Mouse (Mus musculus) frontal cortex, postnatal 25 days (tissue): Measurements from ENCODE around the gene Sppl3.

Experiments
- DNase-seq, 2 experiments: peaks; one replicate each; pipeline ENCODE4 v3.0.0; 2022; ENCODE audit warnings: low spot score in 2 of 2

Sppl3 gene

DNA sequence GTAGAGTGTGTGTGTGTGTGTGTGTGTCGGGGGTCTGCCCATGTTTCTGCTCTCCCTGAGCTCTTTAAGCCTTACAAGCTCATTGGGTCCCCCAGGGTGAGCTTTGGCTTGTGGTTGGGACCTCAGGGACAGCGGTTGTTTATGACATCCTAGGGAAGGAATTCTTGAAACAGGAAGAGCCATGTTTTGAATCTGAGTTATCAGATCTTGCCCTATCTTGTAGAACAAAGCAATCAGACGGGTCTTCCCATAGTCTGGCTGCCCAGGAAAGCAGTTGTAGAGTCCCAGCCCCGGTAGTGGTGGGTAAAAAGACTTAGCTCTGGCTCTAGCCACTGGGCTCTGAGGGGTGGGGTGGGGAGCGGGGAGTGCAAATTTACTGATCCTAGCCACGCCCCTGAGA is 13.6 kb upstream of the Sppl3 start:
- DNase-seq = no peak

DNA sequence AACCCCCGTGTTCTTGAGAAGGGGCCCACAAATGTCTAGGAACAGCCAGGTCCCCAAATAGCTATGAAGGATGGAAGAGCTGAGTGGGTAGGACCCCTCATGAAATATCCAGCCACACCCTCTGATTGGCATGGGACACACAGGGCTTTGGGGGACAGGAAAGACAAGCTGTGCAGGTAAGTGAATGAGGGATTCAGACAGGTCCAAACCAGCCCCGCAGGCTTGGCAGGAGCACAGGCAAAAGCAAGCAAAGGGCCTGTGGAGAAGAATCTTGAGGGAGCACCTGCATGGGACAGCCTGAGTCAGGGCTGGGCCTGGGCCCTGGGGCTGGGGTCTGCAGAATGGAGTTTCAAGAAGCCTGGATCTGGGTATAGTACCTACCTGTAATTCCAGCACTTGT is 10.4 kb upstream of the Sppl3 start:
- DNase-seq = no peak

DNA sequence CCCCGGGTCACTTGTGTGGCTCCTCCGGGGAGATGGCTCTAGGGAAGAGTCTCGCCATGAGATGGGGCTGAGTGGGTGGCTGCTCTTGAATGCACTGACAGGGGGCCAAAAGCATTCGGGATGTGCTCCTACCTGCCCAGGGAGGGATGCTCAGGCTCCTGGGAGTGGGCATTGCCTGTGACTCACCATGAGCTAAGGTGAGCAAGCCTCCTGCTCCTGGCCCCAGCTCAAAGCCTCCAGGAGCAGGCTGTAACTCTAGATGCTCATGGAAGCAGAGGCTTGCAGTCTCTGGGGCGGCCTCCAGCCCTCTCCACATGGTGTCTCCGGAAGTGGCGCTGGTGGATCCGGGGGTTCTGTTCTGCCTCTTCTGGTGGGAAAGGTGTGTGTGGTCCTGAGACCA is 9.5 kb upstream of the Sppl3 start:
- no peak for DNase-seq

DNA sequence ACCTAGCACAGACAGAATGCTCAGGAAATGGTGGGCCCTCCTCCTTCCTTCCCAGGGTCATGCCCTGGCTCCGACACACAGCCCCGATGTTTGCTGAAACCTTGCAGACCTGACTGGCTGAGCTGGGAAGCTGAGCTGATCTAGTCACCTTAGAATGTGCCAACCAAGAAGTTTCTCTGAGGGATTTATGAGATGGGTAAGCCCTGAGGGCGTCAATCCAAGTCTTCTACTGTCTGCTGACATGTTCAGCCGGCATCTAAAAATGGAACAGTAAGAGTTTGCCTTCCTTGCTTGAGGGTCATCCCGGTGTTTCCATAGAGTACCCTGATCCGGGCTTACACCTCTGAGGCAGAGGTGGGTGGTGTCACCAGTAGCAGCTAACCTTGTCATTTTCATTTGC is 8.2 kb upstream of the Sppl3 start:
- DNase-seq = no peak

DNA sequence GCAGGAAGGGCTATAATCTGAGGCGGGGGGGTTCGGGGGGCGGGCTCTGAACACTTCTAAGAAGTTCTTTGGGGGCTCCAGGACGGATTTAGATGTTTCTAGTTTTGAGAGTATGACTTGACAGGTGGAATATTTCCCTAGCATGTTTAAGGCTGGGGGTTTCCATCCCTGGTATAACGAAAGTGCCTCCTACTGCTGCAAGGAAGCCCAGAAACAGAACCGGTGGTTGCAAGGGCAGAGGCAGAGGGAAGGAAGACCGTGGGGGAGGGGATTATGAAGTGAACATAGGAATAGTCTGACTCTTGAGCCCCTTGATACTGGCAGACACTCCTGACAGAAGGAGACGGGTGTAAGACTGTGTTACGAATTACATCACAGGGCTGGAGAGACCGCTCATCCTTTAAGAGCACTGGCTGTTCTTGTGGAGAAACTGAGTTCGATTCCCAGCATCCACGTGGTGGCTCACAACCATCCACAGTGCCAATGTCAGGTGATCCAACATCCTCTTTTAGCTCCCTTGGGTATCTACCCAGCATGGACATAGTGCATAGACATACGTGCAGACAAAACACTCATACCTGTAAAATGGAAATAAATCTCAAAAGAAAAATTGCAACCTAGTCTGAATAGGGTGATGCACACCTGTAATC is 7.6 kb upstream of the Sppl3 start:
- no peak for DNase-seq

DNA sequence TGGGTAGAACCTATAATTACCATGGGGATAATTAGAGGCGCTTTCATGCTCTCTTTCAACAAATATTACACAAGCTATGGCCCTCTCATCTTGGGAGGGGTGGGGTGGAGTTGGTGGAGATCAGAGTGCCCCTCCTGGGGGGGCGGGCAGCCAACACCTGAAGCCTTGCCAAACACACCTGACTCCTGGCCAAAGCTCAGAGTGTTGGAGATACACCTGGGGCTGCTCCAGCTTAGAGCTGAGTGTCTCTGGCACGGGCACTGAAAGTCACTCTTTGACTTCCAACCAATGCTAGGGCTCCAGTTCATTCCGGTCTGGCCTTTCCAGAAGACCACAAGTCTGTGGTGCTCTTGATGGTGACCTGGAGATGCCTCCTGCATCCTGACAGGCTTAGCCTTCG is 3.2 kb upstream of the Sppl3 start:
- DNase-seq = no peak

DNA sequence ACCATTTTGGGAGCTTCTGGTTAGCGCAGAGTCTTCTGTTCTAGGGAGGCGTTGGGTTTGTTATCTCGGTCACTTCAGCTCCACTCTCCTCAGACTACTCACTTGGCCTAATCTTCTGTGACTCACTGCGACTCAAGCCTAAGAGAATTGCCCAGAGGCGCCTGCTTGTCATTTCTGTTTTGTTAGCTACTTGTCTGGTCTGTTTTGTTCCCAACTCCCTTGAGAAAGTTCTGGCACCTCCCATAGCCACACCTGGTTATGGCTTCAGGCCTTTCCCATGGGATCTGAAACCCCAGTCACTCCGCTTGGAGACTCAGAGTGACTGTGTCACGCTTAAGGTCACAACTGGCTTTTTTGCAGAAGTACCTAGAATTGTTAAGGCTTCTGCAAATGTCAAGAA is 2.6 kb upstream of the Sppl3 start:
- DNase-seq = no peak

DNA sequence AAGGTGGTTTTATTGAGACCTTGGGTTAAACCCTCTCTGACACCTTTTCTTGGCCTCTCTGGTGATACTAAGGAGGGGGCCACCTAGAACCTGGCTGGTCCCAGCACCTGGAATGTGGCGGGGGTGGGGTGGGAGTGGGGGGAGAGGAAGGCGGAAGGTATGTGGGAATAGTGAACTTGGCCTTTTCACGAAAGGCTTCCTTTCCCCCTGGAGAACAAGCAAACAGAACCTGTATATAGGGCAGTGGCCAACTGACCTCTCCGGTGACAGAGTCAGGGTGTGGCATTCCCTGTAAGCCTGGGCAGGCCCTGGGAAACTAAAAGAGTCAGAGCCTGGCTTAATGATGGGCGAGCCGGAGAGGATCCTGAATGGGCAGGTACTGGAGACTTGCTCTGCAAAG is 1.8 kb upstream of the Sppl3 start:
- DNase-seq = no peak

DNA sequence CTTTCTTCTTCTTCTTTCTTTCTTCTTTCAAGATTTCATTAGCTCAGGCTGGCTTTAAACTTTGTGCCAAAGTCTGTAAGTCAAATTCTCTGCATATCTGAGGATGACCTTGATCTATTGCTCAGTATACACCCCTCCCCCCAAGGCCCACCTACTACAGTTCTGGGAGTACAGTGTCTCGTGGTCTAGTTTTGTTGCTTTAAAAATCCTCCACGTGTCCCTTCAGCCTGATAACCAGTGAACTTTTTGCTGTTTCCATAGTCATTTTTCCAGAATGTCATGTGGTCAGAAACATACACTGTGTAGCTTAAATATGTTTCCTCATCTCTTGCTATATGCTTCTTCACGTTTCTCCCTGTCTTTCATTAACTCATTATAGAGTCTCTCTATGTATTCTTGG is 976 bp upstream of the Sppl3 start:
- no peak for DNase-seq

DNA sequence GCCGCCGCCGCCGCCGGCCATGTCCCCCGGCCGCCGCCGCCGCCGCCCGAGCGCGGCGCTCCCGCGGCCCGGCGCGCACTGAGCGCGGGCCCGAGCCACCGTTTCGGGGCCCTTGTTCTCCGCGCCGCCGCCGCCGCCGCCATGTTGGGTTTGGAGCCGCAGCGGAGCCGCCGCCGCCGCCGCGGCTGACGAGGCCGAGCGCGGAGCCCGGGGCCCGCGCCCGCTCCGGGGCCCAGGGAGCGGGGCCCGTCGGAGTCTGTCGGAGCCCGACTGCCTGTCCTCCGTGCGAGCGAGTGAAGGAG is 231 bp downstream of the Sppl3 start:
- no peak for DNase-seq

DNA sequence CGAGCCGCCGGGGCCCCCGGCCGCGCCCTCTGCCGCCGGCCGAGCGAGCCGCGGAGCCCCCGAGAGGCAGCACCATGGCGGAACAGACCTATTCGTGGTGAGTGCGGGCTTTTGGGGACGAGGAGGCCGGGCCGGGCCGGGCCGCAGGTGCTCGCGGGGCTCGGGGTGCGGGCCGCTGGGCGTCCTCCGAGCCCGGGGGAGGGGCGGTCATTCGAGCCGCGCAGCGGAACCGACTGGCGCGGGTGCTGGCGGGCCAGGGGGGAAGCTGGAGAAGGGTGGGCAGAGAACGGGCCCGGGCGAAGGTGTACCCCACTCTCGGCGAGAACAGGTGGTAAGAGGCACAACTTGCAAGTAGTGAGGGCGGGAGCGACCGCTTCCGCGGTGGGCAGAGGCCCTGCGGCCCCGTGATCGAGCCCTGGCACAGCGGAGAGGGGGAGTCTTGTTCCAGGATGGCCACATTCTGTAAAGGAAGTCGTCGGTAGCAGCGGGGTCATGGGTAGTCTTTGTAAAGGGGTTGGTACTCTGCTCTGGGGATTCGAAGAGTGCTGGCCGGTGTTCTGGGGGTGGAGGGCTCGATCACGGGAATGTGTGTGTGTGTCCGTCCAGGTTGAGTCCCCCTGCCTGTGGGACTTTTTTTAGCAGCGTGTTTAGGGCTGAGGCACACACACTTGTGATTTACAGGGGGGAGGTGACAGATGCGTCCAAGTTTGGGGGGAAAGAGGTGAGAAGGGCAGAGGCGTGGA is 753 bp downstream of the Sppl3 start:
- DNase-seq = peak; percentile 16 to 21

DNA sequence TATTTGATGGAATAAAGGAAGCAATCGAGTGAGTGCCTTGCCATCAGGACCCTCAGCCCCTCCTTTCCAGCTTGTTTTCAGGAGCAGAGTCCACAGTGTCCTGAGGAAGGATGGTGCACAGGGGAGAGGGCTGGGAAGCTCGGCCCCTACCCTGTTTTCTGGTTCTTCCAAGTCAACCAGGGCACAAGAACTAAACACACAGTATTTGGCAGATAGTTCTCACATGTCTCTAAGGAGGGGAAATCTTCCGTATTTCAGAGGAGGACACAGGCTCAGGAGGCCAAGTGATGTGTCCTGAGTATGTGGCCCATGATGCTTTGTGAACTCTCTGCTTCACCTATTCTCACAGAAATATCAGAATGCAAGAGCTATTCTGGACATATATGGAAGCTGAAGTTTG is 2.5 kb downstream of the Sppl3 start:
- no peak for DNase-seq

DNA sequence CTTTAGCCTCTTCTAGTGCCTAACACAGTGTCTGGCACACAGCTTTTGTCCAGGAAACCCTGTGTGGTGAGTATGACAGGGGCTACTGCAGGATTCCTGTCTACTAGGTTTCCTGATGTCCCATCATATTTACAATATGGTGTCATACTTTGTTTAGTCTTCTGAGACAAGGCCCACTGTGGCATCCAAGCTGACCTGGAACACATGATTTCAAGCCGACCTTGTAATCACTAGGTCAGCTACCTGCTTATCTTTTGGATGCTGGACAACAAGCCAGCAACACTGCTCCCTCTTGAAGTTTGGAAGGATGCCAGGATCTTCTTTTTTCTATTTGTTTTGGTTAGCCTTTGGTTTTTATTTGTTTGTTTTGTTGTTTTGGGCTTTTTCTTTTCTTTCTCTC is 3.6 kb downstream of the Sppl3 start:
- DNase-seq = no peak

DNA sequence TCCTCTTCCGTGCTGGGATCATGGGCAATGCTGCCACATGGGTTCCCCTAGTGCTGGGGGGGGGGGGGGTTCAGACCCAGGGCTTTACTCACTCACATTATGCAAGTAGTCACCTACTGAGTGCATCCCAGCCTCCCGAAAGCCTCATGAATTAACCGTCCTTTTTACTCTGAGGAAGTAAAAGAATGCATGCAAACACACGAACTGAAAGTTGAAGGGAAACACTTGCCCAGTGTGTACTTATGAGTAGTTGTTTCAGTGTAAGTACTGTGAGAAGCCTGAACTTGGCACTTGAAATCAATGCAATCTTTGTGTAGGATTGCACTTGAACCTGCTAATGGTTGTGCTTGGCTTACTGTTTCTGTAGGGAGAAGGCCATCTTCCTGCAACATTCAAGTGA is 4.2 kb downstream of the Sppl3 start:
- no peak for DNase-seq

DNA sequence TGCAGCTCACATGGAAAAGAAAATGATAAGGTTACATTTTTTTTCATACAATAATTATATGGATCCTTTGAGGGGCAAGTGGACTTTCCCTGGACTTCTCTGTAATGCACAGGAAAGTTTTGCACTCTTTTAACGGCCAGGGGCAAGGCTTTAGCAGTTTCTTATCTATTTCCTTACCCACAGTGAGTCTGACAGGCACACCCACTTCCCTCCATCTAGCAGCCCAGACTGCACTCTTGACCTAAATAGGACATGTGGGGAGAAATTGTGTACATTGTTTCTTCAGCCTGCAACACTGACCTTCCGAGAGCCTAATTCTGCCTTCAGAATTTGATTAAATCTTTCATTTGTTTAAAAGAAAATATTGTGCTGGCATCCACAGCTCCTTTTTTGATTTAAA is 7.3 kb downstream of the Sppl3 start:
- no peak for DNase-seq

DNA sequence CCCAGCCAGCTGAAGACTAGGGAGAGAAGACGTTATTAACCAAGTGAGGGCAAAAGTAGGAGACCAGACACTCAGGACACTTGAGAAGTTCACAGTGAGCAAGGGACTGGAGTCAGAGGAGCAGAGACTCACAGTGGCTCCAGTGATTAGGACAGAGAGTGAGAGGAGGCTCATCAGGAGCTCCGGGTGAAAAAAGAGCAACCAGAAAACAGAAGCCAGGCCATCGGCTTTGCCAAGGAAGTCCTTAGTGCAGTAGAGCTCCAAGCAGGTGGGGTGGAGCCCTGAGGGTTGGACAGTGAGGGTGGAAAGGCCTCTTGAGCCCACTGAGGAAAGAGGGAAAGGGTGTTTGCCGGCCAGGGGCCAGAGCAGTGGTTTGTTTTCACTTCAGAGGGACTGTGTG is 7.9 kb downstream of the Sppl3 start:
- DNase-seq = no peak

DNA sequence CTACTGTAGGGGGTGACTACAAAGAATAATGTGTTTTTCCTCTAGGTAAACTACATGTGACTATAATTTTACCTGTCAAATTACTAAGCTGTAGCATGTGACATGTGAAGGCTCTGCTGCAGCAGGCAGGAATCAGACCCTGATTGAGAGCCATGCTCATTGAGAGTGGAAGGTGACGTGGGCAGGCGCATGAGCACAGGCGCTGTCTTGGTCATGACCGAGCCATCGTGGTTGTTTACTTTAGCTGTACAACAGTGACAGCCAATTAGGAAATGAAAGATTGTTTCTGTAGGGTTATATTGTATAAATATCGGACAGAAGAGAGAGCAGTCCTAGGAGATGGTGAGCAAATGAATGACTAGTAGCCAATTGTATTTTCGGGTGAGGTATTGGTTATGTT is 11.1 kb downstream of the Sppl3 start:
- no peak for DNase-seq

DNA sequence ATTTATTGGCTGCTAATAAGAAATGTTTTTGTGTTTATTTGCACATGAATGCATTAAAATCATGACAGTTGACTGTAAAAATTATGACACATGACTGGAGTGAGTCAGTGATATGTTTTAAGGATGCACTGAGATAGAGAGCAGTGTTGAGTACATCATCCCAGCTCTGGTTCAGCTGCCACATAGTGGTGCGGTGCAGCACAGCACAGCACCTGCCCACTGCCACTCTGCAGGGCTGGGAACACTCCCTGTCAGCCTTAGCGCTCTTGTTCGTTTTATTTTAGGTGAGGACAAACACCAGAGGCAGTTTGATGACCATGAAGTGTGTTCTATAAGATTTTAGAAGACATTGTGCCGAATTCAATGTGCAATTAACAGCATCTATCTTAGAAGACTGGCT is 15.2 kb downstream of the Sppl3 start:
- DNase-seq = no peak

DNA sequence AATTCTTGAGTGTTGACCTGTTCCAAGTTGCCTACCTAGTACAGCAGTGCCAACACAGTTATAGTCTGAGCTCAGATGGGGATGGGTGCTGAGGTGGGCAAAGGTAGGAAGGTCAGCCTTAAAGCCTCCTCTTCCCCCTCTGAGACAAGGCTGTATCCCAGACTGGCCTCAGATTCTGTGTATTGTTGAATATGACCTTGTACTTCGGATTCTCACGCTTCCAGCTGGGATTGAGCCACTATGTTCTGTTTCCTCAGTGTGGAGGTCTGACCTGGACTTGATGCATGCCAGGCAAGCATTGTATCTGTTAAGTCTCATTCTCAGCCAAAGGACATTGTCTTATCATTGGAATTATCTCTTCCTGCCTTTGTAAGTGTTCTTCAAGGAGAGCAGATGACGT is 16.2 kb downstream of the Sppl3 start:
- DNase-seq = no peak

DNA sequence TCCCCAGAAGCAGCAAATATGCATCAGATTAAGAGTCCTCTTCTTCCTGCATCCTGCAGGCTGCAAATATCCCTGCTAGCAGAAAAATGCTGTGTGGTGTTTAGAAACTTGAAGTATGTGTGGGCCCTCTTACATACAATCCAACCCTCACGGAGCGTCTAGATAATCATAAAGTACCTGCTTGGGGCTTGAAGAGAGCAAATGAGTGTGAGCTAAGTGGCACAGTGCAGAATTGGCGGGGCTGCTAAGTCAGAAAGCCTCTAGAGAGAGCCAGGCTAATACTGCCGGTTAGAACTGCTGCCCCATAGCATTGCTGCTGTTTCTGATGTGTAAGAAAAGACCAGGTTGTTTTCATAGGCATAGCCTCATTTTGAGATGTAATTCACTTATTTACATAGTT is 18.0 kb downstream of the Sppl3 start:
- DNase-seq = no peak

DNA sequence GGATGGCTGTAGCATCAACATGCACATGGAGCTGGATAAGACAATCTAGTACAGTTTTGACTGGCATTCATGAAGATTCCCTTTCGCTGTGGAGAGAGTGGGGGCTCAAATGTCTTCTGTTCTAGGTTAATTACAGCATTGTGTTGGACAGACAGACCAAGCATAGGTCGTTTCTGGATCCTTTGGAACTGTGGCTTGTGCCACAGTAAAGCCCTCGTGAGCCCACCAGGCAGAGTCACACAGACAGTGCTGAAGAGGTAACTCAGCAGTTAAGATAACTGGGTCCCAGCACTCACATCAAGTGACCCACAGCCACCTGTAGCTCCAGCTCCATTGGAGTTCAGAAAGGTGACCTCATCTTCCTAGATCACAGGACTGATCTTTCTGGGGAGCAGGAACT is 18.6 kb downstream of the Sppl3 start:
- no peak for DNase-seq

DNA sequence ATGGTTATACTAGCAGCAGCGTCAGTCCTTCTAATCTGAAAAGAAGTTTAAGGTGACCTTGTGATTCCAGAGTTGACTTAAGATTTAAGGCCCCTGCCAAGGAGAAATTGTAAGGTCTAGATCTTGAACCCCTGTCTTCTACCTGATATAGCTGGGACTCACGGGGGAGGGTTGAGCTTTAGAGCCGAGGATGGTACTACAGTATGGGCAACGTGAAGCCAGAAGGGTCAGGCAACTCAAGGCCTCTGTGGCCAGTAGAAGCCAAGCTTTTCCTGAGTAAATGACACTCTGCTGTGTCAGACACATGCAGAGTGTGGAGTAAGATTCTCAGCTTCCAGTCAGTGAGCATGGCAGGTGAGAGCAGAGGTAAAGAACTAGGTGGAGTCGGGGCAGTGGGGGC is 20.6 kb downstream of the Sppl3 start:
- no peak for DNase-seq

DNA sequence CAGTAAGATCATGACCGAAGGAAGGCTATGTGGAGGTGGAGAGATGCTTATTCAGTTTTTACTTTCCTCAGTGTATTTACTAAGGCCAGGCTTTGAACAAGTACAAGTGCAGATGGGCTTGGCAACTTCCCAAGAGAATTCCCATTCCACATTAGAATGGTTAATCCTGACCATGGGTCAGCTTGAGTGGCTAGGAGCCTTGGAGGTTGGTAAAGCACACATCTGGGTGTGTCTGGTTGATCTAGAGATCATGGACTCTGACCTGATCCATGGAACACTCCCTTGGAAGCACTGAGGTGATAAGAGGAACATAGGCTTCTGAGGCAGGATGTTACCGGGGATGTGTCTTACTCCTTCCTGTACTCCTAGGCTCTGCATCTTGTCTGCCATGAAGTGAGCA is 21.7 kb downstream of the Sppl3 start:
- DNase-seq = no peak

DNA sequence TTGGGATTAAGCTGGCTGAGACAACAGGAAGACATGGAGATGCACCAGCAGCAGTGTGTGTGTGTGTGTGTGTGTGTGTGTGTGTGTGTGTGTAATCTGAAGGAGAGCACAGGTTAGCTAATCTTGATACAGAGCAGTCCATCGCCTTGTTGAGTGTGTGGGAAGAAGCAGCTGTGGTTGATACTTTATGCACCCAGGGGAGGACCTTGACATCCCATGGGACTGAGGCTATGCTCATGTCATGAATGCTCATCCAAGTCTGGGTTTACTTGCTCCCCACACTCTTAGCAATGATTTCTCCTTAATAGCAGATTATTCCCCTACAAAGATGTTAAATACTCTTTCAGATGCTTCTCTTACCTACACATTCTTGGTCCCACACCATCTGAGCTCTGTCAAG is 24.3 kb downstream of the Sppl3 start:
- no peak for DNase-seq
